ENCODE assay signal across 7 mouse cellular contexts in genomic region chr9:36968236-36968635, GRCm38 (mm10).
"Had no signal": no experiment of that assay in that cellular context is flagged by ENCODE, and none has a peak within 500 bp of the region (broad histone marks: within the 10 kb centered on the region; RNA-seq: fewer than 3 reads in every experiment).

No protein-coding gene starts in this region.

- H3K36me3 ChIP-seq: limb, embryonic 10.5 days; liver, embryonic 15.5 days; stomach, embryonic 15.5 days had no signal

- H3K9ac ChIP-seq: liver, embryonic 15.5 days; neural tube, embryonic 13.5 days; stomach, embryonic 15.5 days had no signal

- DNase-seq: layer of hippocampus, adult 9-11 months; right cerebral cortex, postnatal 14 days had no signal

- H3K27me3 ChIP-seq: liver, embryonic 15.5 days; neural tube, embryonic 13.5 days; stomach, embryonic 15.5 days had no signal

- H3K4me3 ChIP-seq: limb, embryonic 10.5 days; liver, embryonic 15.5 days; neural tube, embryonic 13.5 days; stomach, embryonic 15.5 days had no signal

- H3K4me1 ChIP-seq: liver, embryonic 15.5 days had no signal

- H3K27ac ChIP-seq: limb, embryonic 10.5 days; liver, embryonic 15.5 days; neural tube, embryonic 13.5 days; stomach, embryonic 15.5 days had no signal

- H3K9me3 ChIP-seq: limb, embryonic 10.5 days; liver, embryonic 15.5 days; neural tube, embryonic 13.5 days; stomach, embryonic 15.5 days had no signal

- H3K4me2 ChIP-seq: liver, embryonic 11.5 days; liver, embryonic 15.5 days; neural tube, embryonic 13.5 days; stomach, embryonic 15.5 days had no signal
